Mouse (Mus musculus) limb, embryonic 10.5 days (tissue): Measurements from ENCODE around the gene Ap3d1. TPM values are rescaled to one million over a fixed set of nuclear protein-coding genes. Genes with fewer than 3 reads are reported as not detected.

ENCODE experiments used
- DNase-seq: peaks from one replicate; pipeline ENCODE4 v3.0.0-alpha.2; 2017; ENCODE audit warnings: low spot score
- H3K27ac ChIP-seq: fragments of 300-500 bp; sonication (generic); 2 replicates; pipeline ENCODE4 v1.5.1; 2016; ENCODE audit warnings: mild to moderate bottlenecking
- H3K27me3 ChIP-seq: fragments of 300-500 bp; sonication (generic); 2 replicates; pipeline ENCODE4 v1.6.1; 2016; ENCODE audit warnings: low read depth, mild to moderate bottlenecking; ENCODE audit not compliant: poor library complexity, severe bottlenecking
- H3K36me3 ChIP-seq: fragments of 300-500 bp; sonication (generic); 2 replicates; pipeline ENCODE4 v1.6.1; 2016; ENCODE audit warnings: mild to moderate bottlenecking, moderate library complexity
- H3K4me1 ChIP-seq: fragments of 300-500 bp; sonication (generic); 2 replicates; pipeline ENCODE4 v1.6.1; 2016
- H3K4me3 ChIP-seq: fragments of 300-500 bp; sonication (generic); 2 replicates; pipeline ENCODE4 v1.5.1; 2016; ENCODE audit warnings: mild to moderate bottlenecking, moderate library complexity
- H3K9me3 ChIP-seq: fragments of 300-500 bp; sonication (generic); replicated peaks from 2 replicates; pipeline ENCODE4 v1.6.1; 2016; ENCODE audit warnings: mild to moderate bottlenecking
- WGBS: fragments of 180-500 bp; shearing (Covaris S2); methylation state at CpG from one replicate; pipeline ENCODE4 v1.1.7; 2016; 5-methylcytosine and 5-hydroxymethylcytosine counted together
- polyA plus RNA-seq: library from polyadenylated mRNA; unstranded; fragments of >200 nt; fragmentation: Nextera tagmentation; extraction: Ambion mirVana; gene quantifications from 2 replicates; pipeline ENCODE4 v1.2.1, GENCODE M21; 2016

Gene Ap3d1
- polyA plus RNA-seq, 1 experiment from 2014 or later, result 60.6 TPM

DNA sequence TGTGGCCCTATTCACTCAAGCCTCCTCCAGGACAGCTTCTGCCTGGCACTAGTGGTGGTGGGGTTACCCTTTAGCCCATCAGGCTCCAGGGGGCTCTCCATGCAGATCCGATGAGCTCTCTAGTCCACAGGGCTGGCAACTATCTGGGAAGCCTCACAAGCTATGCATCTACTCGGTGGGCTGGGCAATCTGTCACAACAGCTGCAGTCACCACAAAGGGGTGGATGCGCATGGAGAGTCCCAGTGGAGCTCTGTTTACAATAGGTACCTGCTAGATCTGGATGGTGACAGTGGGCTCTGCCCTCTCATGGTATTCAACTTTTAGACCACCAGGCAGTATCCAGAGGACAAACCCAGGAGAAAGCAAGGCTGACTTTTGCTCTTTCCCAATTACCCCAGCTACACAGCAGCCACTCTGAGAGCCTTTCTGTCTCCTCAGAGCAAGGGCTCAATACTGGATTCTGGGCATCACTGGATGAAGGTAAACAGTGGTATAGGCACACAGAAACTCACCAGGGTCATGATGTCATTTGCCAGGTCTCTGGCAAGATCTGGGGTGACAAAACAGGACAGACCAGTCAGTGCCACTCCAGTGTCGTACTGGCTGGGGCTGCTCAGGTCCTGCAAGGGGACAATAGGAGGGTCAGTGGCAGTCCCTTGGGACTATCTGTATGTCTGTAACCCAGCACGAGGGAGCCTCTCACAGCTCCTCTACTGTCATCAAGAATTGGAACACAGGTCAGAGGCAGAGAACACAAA, 14.5 kb downstream of the Ap3d1 start:
- 82% methylated on average over 5 of the region's 5 CpGs for WGBS
- peaks cover 100% of the 10 kb centered on the region for H3K36me3 ChIP-seq

DNA sequence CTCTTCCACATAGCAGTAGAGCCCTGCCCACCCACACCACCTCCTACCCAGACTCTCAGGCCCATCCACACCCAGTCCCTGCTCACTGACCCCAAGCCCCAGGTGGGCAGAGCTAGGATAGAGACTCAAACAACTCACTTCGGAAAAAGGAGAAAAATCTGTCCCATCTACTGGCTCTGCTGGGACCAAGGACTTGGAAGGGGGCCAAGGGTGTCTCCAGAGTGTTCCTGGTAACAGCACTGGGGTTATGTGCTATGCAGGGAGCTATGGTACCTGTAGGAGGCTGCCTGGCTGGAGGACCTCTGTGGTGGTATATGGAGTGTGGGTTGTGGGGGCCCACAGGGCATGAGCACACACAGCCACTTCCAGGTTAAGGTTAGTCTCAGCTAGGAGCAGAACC, 24.8 kb downstream of the Ap3d1 start:
- Histone ChIP-seq H3K27me3 (no peaks in the 10 kb centered on the region), H3K4me1 (no peaks in the 10 kb centered on the region), H3K4me3 (no peak overlapping the region), H3K36me3 (peaks cover 100% of the 10 kb centered on the region), H3K9me3 (no peaks in the 10 kb centered on the region), H3K27ac (no peak overlapping the region)
- WGBS, result 94% methylated on average over 1 of the region's 1 CpGs
- DNase-seq, result no peak

More for the DNA sequence above, 14.5 kb downstream of the Ap3d1 start:
- DNase-seq, result no peak
- Histone ChIP-seq H3K4me3 (no peak overlapping the region), H3K27ac (no peak overlapping the region), H3K4me1 (no peaks in the 10 kb centered on the region), H3K9me3 (no peaks in the 10 kb centered on the region), H3K27me3 (no peaks in the 10 kb centered on the region)

DNA sequence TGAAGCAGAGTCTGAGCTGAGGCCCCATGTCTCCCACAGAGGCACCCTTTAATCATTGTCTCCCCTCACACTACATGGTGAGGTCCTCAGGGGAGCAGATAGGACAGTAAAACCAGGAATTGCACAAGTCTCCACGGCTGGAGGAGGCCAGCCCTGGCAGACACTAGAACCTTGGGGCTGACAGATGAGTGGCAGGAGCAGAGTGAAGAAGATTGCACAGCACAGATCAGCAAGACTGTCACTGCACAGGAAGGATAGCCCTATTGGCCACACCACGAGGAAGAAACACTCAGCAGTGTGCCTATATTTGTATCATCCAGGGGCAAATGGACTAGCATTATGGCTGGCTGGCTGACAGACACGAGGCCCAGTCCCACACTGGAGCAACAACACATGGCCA, 31.2 kb downstream of the Ap3d1 start:
- WGBS, result 91% methylated on average over 3 of the region's 3 CpGs
- no peak overlapping the region for H3K4me3 ChIP-seq
- peaks cover 100% of the 10 kb centered on the region for H3K36me3 ChIP-seq
- no peaks in the 10 kb centered on the region for H3K27me3 ChIP-seq
- no peaks in the 10 kb centered on the region for H3K4me1 ChIP-seq
- DNase-seq, result no peak
- H3K27ac ChIP-seq, result no peak overlapping the region
- no peaks in the 10 kb centered on the region for H3K9me3 ChIP-seq

DNA sequence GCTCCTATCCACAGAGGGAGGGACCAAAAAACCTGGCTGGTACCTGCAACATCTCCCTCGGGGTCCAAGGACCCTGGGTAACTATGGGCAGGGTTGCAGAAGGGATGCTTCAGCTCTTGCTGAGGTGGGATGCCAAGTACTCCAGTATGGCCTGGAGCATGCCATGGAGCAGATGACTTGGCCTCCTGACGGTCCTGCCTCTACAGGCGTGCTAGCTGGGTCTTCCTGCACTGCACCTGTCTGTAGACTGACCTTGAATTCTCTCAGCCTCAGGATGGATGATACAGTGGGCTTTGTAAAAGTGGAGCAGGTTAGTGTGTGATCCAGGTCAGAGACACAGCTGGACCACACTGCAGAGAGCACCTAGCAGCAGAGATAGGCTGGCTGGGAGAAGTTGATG, 36.6 kb downstream of the Ap3d1 start:
- 80% methylated on average over 3 of the region's 3 CpGs for WGBS
- peaks cover 56% of the 10 kb centered on the region for H3K36me3 ChIP-seq

DNA sequence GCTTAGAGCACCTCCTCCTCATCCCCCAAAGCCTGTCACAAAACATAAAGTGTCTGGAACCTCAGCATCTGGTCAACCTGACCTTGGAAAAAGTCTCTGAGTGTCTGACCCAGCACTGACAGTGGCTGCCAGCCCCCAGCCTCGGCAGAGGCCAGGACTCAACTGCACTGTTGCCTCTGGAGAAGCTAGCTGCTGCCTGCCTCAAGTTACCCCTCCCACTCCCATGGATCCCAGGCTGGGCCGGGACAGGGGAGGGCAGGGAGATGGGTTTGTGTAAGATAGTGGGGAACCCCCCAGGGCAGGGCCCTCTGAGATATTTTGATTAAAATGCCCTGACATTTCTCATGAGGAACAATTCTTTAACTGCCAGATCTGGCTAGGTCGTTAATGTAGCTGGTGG, 37.0 kb downstream of the Ap3d1 start:
- WGBS, result 71% methylated on average over 3 of the region's 3 CpGs
- Histone ChIP-seq H3K9me3 (no peaks in the 10 kb centered on the region), H3K27ac (no peak overlapping the region), H3K4me3 (no peak overlapping the region), H3K36me3 (peaks cover 52% of the 10 kb centered on the region), H3K27me3 (no peaks in the 10 kb centered on the region), H3K4me1 (peaks cover 37% of the 10 kb centered on the region)
- no peak for DNase-seq

More for the DNA sequence above, 36.6 kb downstream of the Ap3d1 start:
- H3K4me3 ChIP-seq, result 0 out of 2 replicates have a peak overlapping the region, but pooled peaks have one; percentile 6
- H3K27ac ChIP-seq, result no peak overlapping the region
- peaks cover 32% of the 10 kb centered on the region for H3K4me1 ChIP-seq
- no peaks in the 10 kb centered on the region for H3K27me3 ChIP-seq
- no peak for DNase-seq
- H3K9me3 ChIP-seq, result no peaks in the 10 kb centered on the region

DNA sequence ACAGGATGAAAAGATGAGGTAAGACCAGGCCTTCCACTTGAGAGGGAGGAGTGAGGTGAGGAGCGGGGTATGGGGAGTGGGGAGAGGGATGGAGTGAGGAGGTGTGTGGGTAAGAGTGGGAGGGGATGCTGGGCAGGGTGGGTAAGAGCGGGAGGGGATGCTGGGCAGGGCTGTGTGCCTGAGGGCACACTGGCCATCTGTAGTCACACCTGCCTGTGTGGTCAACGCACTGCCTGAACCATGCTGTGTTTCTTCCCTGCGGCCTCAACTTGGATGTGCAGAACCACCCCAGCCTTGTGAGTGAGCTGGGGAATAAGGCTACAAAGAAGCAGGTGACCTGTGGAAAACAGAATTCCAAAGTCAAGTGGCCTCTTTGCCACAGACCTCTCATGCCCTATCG, 37.6 kb downstream of the Ap3d1 start:
- DNase-seq, result no peak
- Histone ChIP-seq H3K9me3 (no peaks in the 10 kb centered on the region), H3K27ac (peak overlapping the region; percentile 4; the same call in 1 of the 2 replicates), H3K4me3 (no peak overlapping the region), H3K27me3 (no peaks in the 10 kb centered on the region), H3K36me3 (peaks cover 45% of the 10 kb centered on the region), H3K4me1 (peaks cover 39% of the 10 kb centered on the region)
- 88% methylated on average over 5 of the region's 5 CpGs for WGBS

DNA sequence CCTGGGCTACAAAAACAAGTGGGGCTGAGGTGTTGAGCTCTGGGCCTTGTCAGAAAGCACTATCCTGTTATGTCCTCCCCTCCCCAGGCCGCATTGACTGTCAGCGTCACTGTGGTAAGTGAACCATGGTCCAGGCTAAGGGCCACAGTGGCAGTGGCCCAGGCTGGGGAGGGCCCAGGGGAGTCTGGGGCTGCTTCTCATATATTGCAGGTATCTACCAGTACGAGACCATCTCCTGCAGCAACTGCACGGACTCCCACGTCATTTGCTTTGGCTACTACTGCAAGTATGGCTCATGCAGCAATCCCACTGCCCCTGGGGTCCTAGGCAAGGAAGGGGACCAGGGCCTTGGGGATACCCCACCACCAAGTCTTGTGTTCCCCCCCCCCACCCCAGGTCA, 38.4 kb downstream of the Ap3d1 start:
- Histone ChIP-seq H3K4me3 (no peak overlapping the region), H3K36me3 (peaks cover 40% of the 10 kb centered on the region), H3K4me1 (peaks cover 39% of the 10 kb centered on the region), H3K9me3 (no peaks in the 10 kb centered on the region), H3K27ac (0 out of 2 replicates have a peak overlapping the region, but pooled peaks have one; percentile 87), H3K27me3 (no peaks in the 10 kb centered on the region)
- WGBS, result 86% methylated on average over 5 of the region's 5 CpGs
- DNase-seq, result no peak

DNA sequence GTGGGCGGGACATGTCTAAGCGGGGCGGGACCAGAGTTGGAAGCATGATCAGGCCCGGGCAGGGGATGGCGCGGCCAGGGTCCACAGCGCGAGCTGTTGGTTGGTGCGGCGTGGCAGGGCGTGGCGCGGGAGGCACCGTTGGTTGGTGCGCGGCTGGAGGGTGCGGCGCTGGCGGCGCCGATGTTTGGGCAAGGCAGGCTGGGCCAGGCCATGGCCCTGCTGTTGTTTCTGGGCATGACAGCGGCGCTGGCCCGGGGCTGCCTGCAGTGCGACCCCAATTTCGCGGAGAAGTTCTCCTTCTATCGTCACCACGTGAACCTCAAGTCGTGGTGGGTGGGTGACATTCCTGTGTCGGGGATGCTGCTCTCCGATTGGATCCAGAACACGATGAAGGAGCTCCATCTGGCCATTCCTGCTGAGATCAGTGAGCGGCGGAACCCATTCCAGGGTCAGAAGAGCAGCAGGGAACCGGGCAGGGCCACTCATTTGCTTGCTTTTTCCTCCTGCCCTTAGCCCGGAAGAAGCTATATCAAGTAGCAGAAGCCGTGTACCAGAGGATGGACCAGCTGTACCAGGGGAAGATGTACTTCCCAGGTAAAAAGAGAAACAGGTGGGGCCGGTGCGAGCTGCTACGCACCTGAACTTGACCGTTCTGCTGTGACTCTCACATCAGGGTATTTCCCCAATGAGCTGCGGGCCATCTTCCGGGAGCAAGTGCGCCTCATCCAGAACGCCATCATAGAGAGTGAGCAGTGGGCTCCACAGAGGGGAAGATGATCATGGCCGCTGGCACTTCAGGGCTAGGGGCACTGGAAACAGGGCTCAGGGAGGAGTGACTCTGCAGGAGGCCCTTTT, 39.3 kb downstream of the Ap3d1 start:
- Histone ChIP-seq H3K9me3 (no peaks in the 10 kb centered on the region), H3K27ac (peak overlapping the region; percentile 87), H3K4me3 (peak overlapping the region; percentile 66), H3K27me3 (no peaks in the 10 kb centered on the region), H3K36me3 (peaks cover 38% of the 10 kb centered on the region), H3K4me1 (peaks cover 45% of the 10 kb centered on the region)
- WGBS, result 3% methylated on average over 47 of the region's 47 CpGs
- DNase-seq, result peak; percentile 95

DNA sequence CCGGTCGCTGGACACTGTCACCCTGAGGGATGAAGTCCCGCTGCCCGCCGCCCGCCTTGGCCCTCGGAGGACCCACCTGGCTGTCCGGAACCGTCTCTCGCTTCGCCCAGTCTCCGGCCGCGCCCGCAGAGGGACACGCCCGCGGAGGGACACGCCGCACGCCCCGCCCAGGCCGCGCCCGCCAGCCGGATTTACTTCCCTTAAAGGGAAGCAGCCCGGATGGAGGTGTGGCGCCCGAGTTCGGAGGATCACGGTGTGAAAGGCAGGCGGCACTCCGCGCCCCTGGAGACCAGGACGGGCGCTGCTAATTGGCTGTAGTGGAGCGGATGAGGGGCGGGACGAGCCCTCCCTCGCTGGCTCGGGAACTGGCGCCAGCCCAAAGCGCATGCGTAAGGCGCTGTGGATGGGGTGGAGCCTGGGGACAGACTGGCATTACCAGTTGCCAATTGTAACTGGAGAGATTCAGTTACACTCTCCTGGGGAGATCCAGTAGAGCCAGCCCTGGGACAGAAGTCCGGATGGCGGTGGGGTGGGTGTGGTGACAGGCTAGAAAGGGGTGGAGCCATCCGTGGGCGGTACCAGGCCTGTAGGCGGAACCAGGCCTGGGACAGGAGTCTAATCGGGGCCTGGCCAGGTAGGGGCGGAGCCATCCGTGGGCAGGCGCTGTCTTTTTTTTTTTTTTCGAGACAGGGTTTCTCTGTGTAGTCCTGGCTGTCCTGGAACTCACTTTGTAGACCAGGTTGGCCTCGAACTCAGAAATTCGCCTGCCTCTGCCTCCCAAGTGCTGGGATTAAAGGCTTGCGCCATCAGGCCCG, 40.1 kb downstream of the Ap3d1 start, which contains the start of the genes Mob3a and Izumo4:
Mob3a (minus strand) TSS at position 257 of the 815 bp plus-strand sequence.
Izumo4 (plus strand) TSS at position 464 of the 815 bp plus-strand sequence.
- H3K27me3 ChIP-seq, result no peaks in the 10 kb centered on the region
- peaks cover 45% of the 10 kb centered on the region for H3K4me1 ChIP-seq
- DNase-seq, result peak; percentile 98
- H3K4me3 ChIP-seq, result peak within 1 kb of the TSS; percentile 66
- no peaks in the 10 kb centered on the region for H3K9me3 ChIP-seq
- WGBS, result under 1% methylated on average over 59 of the region's 59 CpGs
- H3K27ac ChIP-seq, result peak within 1 kb of the TSS; percentile 87
- H3K36me3 ChIP-seq, result peaks cover 33% of the 10 kb centered on the region

DNA sequence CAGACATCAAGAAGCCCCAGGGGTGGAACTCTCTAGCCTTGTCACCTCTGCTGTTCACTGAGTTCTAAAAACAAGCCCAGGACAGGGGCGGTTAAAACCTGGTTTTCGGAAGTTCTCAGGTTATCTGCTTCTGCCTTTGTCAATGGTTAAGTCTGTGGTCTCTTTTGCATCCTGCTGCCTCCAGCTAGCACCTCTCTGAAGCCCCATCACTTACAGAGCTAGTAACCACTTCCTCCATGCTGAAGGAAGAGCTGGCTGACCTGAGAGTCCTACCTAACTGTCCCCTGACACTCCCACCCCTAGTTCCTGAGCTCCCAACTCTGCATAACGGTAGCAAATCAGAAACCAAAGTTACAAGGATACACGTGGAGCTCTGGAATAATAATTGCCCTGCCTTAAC, 41.3 kb downstream of the Ap3d1 start:
- DNase-seq, result no peak
- Histone ChIP-seq H3K9me3 (no peaks in the 10 kb centered on the region), H3K27ac (peak overlapping the region; percentile 10; the same call in 1 of the 2 replicates), H3K27me3 (no peaks in the 10 kb centered on the region), H3K4me3 (peak overlapping the region; percentile 66), H3K4me1 (peaks cover 54% of the 10 kb centered on the region), H3K36me3 (peaks cover 21% of the 10 kb centered on the region)
- WGBS, result 46% methylated on average over 4 of the region's 4 CpGs

DNA sequence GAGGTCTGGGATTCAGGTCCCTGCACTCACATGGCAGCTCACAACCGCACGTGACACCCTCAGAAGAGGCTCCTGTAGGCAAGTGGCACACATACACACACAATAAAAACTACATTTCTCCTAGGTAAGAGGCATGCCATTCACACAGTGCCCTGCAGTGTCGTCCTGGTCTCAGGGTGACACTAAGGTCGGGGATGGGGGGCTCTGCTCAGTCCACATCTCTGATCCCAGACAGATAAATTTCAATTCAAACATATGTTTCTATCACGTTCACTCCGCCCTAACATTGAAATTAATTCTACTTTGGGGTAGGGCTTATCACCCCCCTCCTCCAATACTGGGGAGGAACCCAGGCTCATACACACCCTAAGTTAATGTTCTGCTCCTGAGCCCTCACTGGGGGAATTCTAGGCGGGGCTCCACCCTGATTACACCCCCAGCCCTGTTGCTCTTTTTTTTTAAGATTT, 42.0 kb downstream of the Ap3d1 start:
- no peak for DNase-seq
- peaks cover 17% of the 10 kb centered on the region for H3K36me3 ChIP-seq
- H3K9me3 ChIP-seq, result no peaks in the 10 kb centered on the region
- H3K4me3 ChIP-seq, result peak overlapping the region; percentile 66; the same call in 1 of the 2 replicates
- H3K4me1 ChIP-seq, result peaks cover 57% of the 10 kb centered on the region
- no peaks in the 10 kb centered on the region for H3K27me3 ChIP-seq
- H3K27ac ChIP-seq, result no peak overlapping the region; the same call in 1 of the 2 replicates
- WGBS, result 88% methylated on average over 7 of the region's 7 CpGs

DNA sequence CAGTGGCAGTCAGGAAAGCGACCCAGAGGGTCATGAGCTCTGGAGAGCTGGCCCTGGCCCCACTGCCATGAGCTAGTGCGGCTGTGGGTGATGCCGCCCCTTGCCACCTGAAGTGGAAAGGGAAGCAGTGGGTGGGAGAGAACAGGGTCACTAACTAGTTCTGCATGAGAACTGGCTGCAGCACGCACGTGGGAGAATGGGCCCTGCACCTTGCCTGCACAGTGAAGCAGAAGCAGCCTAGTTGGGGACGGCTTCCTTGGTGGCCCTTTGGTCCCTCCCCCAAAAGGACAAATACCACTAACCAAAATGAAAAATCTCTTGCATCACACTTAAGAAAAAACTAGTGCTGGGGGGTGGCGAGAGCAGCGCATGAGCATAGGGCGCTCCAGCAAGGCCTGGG, 43.5 kb downstream of the Ap3d1 start:
- H3K36me3 ChIP-seq, result peaks cover 27% of the 10 kb centered on the region
- no peaks in the 10 kb centered on the region for H3K9me3 ChIP-seq
- 0 out of 2 replicates have a peak overlapping the region, but pooled peaks have one; percentile 22 for H3K27ac ChIP-seq
- DNase-seq, result no peak
- peaks cover 51% of the 10 kb centered on the region for H3K4me1 ChIP-seq
- no peak overlapping the region for H3K4me3 ChIP-seq
- H3K27me3 ChIP-seq, result no peaks in the 10 kb centered on the region
- WGBS, result 93% methylated on average over 9 of the region's 9 CpGs
